Mouse (Mus musculus) lung, adult 18-20 months (tissue): ENCODE data around the gene 6820408C15Rik.
"Not testable (repeated sequence)": the region's sequence is repeated elsewhere in the genome, so short reads cannot be mapped to it uniquely, and the experiment has no call there.

Source experiments
- DNase-seq, 2 experiments: peaks; one replicate each; pipeline ENCODE4 v3.0.0; 2022; ENCODE audit warnings: mixed read lengths in 2 of 2

The 6820408C15Rik gene

GRCm38 (mm10) chr2:152411471-152411870 lies 3.9 kb upstream of the 6820408C15Rik start:
- DNase-seq, result no peak

DNA sequence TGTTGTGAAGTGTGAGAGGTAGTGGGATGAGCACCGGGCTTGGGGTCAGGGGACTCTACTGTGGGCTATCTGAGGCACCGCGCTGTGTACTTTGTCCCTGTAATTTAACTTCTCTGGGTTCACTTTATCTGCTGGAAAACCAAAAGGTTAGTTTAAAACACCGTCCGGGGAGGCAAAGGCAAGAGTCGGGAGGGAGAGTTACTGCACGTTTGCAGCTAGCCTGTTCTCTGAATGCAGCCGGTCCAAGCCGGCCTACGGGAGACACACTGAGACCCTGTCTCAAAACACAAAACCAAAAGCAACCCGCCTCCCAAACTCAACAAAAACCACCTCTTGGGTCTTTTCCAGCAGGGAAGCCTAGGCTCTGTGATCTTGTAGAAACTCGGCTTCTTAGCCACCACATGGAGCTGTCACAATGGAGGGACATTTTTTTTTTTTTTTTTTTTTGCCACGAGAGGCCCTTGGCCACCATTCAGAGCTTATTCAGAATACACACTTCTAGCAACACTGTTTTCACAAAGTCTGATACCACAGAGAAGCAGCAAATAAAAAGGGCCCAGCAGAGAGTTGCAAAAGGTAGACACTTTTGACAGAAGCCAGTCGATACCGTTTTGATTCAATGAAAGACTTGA lies 2.7 kb upstream of the 6820408C15Rik start:
- no peak for DNase-seq

DNA sequence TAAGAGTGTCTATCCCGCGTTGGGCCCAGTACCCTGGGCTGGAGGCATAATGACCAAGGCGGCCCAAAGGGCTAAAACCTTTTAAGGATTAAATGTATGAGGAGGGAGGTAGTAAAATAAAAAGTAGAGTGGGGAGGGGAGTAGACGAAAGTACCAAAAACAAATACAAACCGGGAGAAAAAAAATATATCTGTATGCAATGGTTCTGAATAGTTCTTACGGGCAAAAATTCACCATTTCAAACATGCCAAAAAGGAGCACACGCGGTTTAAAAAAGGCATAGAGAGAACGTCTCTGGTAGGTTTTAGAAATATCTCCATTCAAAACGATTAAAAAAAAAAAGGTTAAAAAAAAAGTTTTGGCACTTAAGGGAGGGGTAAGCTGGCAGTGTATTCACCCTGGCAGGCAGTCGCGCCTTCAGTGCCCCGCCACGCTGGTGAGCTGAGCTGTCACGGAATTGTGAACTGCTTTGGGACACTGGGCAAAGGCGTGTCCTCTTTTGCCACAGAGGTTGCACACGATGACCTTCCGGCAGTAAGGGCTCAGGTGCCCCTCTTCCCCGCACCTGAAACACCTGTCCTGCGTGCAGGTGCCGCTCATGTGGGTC lies 2.1 kb upstream of the 6820408C15Rik start:
- peak; percentile 20 to 33 for DNase-seq

GRCm38 (mm10) chr2:152413765-152414584 lies 1.4 kb upstream of the 6820408C15Rik start:
- DNase-seq, result peak; percentile 30 to 41

GRCm38 (mm10) chr2:152414591-152415165 lies 709 bp upstream of the 6820408C15Rik start, which contains the start of gene Zcchc3:
Zcchc3 (minus strand) TSS chr2:152415027.
- peak; percentile 86 to 88 for DNase-seq

DNA sequence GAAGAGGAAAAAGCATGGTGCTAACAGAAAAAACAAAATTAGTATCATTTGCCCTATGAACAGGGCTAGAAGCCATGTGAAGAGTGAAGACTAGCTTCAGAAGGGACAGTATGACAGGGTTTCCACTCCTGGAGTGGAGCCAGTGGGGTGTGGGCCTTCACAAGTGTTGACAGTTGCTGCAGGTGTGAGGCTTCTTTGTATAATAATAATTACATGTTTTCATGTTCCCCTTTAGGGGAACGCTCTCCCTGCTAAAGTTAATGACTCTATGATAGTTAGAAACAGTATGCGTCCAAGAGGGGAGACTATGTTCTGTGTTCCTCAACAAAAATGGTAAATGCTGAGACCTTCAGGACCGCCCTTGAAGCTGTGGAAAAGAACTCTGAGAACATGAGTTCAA lies 399 bp downstream of the 6820408C15Rik start:
- no peak for DNase-seq

DNA sequence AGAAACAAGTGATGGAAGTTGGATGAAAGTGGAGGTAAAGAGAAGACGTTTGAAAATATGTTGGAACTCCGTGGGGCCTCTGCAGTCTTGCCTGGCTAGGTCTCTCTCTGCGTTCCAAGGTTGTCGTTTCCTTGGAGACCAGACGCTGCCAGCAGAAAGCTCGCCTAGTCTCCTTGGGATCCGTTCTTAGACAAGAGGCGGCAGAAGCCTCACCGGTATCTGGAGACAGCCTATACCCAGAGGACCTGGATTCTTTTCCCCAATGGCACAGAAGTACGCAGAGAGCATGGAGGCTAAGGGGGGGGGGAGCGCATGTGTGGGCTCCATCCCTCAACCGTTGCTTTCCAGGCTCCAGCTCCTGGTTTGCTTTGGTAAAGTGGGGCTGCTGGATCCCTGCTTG lies 12.1 kb downstream of the 6820408C15Rik start:
- DNase-seq, result peak in 1 of 2 experiments; percentile 24

GRCm38 (mm10) chr2:152428481-152428880 lies 13.1 kb downstream of the 6820408C15Rik start:
- DNase-seq, result not testable (repeated sequence)

DNA sequence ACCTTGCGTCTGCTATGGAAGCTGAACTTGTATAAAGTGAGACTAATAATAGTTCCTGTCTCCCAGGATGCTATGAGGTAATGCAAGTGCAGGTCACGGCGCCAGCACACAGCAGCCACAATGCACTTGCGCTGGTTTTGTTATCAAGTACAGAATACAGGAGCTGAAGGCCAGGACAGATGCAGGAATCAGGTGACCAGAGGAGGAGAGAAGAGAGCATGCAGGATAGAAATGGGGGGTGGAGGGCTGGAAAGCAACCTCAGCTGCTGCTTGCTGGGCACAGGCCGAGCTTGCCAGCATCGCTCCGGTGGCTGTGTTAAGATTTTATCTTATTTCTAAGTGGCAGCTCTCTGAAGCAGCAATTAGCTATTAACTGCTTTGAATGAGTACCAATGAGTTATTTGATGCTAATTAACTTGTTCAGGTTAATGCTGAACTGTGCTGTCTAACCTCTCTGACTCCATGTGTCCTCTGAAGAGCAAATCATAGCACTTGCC lies 21.1 kb downstream of the 6820408C15Rik start:
- no peak for DNase-seq

- peak; percentile 70 to 79 for DNase-seq
Observed at GRCm38 (mm10) chr2:152436983-152437860, 21.8 kb downstream of the 6820408C15Rik start.

GRCm38 (mm10) chr2:152438963-152439362 lies 23.6 kb downstream of the 6820408C15Rik start:
- DNase-seq, result no peak

- DNase-seq, result no peak
Observed at GRCm38 (mm10) chr2:152439833-152440232, 24.4 kb downstream of the 6820408C15Rik start.

- no peak for DNase-seq
Observed at GRCm38 (mm10) chr2:152442322-152442721, 26.9 kb downstream of the 6820408C15Rik start.

GRCm38 (mm10) chr2:152443281-152443680 lies 27.9 kb downstream of the 6820408C15Rik start:
- DNase-seq, result no peak

DNA sequence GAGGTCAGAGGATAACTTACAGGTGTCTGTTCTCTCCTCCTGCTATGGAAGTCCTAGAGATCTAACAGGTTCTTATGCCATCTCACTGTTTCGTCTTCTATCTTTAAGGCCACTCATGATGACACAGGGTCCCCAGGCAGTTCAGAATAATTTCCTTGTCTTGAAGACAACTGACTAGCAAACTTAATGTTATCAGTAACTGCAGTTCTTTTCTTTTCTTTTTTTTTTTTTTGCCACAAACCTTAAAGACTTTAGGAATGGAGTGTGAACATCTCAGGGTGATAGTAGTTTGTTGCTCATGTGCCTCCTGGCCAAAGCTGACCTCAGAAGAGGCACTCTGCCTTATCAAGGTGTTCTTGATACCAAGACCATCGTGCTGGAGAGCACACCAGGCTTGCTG lies 31.3 kb downstream of the 6820408C15Rik start:
- DNase-seq, result no peak

- no peak for DNase-seq
Observed at GRCm38 (mm10) chr2:152447461-152447860, 32.1 kb downstream of the 6820408C15Rik start.

DNA sequence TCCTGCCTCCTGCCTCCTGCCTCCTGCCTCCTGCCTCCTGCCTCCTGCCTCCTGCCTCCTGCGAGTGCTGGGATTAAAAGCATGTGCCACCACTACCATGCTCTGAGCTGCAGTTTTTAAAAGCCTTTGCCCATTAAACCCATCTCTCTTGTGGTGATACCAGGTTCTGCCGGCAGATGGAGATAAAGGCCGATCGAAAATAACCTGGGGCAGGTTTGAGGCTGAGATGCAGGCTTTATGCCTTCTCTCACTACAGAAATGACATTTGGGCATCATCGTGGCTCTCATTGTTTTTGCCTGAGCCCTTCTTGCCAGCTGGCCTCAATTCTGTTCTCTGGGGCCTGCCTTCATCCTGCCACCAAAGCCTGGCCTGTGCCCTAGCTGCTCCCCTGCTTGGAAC lies 34.9 kb downstream of the 6820408C15Rik start:
- DNase-seq, result peak in 1 of 2 experiments; percentile 15

- DNase-seq, result no peak
Observed at GRCm38 (mm10) chr2:152452101-152452781, 36.9 kb downstream of the 6820408C15Rik start.

- no peak for DNase-seq
Observed at GRCm38 (mm10) chr2:152459241-152459640, 43.9 kb downstream of the 6820408C15Rik start.

DNA sequence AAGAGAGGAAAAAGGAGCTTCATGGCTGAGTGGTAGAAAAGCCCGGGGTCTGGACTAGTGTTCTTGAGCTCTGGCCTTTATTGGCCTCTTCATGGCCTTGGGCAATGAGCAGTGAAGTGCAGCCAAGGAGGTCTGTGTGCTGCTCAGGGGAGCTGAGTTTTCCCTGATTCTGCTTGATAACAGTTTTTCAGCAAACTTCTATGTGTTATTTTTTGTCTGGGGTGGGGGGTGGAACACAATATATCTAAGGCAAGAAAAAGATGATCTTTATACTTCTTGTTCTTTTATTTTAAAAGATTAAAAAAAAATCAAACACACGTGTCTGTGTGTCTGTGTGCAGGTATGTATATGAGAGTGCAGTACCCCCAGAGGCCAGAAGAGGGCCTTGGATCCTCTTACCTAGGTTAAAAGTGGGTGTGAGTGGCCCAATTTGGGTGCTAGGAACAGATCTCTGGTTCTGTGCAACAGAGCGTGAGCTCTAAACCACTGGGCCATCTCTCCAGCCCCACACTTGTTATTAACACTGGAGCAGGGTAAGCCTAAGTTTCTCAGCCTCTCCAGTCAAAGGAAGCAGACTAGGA lies 49.3 kb downstream of the 6820408C15Rik start, which contains the start of gene Defb23:
Defb23 (minus strand) TSS at position 51 of the 581 bp plus-strand sequence.
- no peak for DNase-seq

DNA sequence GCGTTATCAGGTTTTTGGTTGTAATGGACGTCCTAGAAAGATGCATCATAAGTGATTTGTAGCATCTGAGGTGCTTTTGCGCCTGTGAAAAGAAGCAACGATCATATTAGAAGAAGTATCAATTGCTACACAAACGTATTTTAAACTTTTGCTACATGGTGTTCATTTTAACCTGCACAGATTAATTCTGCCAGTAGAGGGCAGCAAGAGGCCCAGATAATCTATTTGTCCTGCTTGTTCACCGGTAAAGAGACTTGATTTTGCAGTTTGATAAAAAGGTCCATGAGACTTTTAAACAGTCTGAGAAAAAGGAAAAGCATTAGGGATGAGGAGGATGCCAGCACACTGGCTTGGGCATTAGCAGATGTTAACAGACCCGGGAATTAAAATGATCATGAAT lies 55.6 kb downstream of the 6820408C15Rik start:
- DNase-seq, result peak in 1 of 2 experiments; percentile 17
